Mouse (Mus musculus): ENCODE measurements at regions not wholly inside any gene's neighbourhood (a gene's known extent, or its start where the extent isn't known, plus 50 kb on each side); places are given as distances from the start of the nearest gene placed in this dataset.

GRCm38 (mm10) chr14:118371336-118371735 lies 104.6 kb downstream of the Gm9376 start:
- dilution Hi-C loops (cut with MboI; ENCODE audit: extremely low pct_ligation_motif_present, extremely low pct_unique_long_range_greater_than_20kb, low sequenced_read_pairs): no loop called here
- peak; percentile 54 for DNase-seq (ENCODE audit: extremely low read depth)
- Histone ChIP-seq H3K79me2 (replicated peaks; ENCODE audit: control insufficient read depth, extremely low read depth, insufficient read depth, poor library complexity, severe bottlenecking) (no peaks in the 10 kb centered on the region), H3K9me3 (replicated peaks; ENCODE audit: low read length) (no peaks in the 10 kb centered on the region), H3K4me1 (ENCODE audit: control insufficient read depth in 1 of 2, insufficient read depth in 2 of 2) (peaks cover 3 to 9% of the 10 kb centered on the region in 2 experiments; a peak in 3 of 4 replicates), H3K4me3 (replicated peaks in 1 of 3; ENCODE audit: low read depth in 2 of 3, low read length in 2 of 3, poor library complexity in 1 of 3) (no peak overlapping the region), H3K27ac (ENCODE audit: insufficient read depth, low read depth) (no peak overlapping the region), H3K36me3 (replicated peaks in 1 of 2; ENCODE audit: control insufficient read depth in 1 of 2, insufficient read depth in 1 of 2, low read length in 1 of 2) (no peaks in the 10 kb centered on the region), H3K9ac (ENCODE audit: insufficient read depth, low read depth) (no peak overlapping the region), H3K27me3 (replicated peaks) (no peaks in the 10 kb centered on the region), H3K4me2 (ENCODE audit: insufficient read depth, low read depth, poor library complexity, severe bottlenecking) (peak overlapping the region; percentile 2; the same call in 1 of the 2 replicates)
- TF ChIP-seq IRF4 (IDR thresholded peaks at IDR 0.05; ENCODE audit: low read depth, low read length) (peak; percentile 54; the same call in 1 of the 2 replicates), POLR2A (IDR thresholded peaks at IDR 0.05; ENCODE audit: low read depth, low read length) (no peak), ETS1 (conservative IDR thresholded peaks at IDR 0.05; ENCODE audit: low read depth, low read length) (0 out of 2 replicates have a peak, but pooled peaks have one; percentile 9), JUN (IDR thresholded peaks at IDR 0.05; ENCODE audit: insufficient read depth, low read depth, low read length) (no peak), EP300 (IDR thresholded peaks at IDR 0.05; ENCODE audit: low read length) (0 out of 2 replicates have a peak, but pooled peaks have one; percentile 33), NELFE (IDR thresholded peaks at IDR 0.05; ENCODE audit: low read depth, low read length) (no peak), MEF2A (IDR thresholded peaks at IDR 0.05; ENCODE audit: borderline replicate concordance, low read depth, low read length) (0 out of 2 replicates have a peak, but pooled peaks have one; percentile 19), RCOR1 (conservative IDR thresholded peaks at IDR 0.05; ENCODE audit: low read depth, low read length) (no peak), BHLHE40 (IDR thresholded peaks at IDR 0.05; ENCODE audit: low read depth, low read length) (0 out of 2 replicates have a peak, but pooled peaks have one; percentile 19), MXI1 (IDR thresholded peaks at IDR 0.05; ENCODE audit: low read depth, low read length) (no peak), MAFK (IDR thresholded peaks at IDR 0.05; ENCODE audit: insufficient replicate concordance, low read length) (0 out of 2 replicates have a peak, but pooled peaks have one; percentile 47)
- in situ Hi-C loops (cut with MboI; ENCODE audit: low pct_ligation_motif_present, low pct_unique_long_range_greater_than_20kb, low sequenced_read_pairs): no loop called here

- in situ Hi-C loops (cut with MboI; ENCODE audit: low pct_ligation_motif_present, low pct_unique_long_range_greater_than_20kb, low sequenced_read_pairs) (no loop called here), dilution Hi-C loops (cut with MboI; ENCODE audit: extremely low pct_ligation_motif_present, extremely low pct_unique_long_range_greater_than_20kb, low sequenced_read_pairs) (no loop called here)
- no peak overlapping the region for H3K4me2 ChIP-seq (ENCODE audit: insufficient read depth, low read depth, poor library complexity, severe bottlenecking)
- no peak for TF ChIP-seq ELF1 (IDR thresholded peaks at IDR 0.05; ENCODE audit: low read depth, low read length)
- no peak for TF ChIP-seq TBP (conservative IDR thresholded peaks at IDR 0.05; ENCODE audit: low read depth, low read length)
- no peak for TF ChIP-seq CHD1 (IDR thresholded peaks at IDR 0.05; ENCODE audit: low read depth, low read length)
- no peak for TF ChIP-seq CTCF (conservative IDR thresholded peaks at IDR 0.05 in 1 of 2, IDR thresholded peaks at IDR 0.05 in 1 of 2; ENCODE audit: low read depth in 2 of 2, low read length in 2 of 2)
- no peak for TF ChIP-seq KAT2A (IDR thresholded peaks at IDR 0.05; ENCODE audit: insufficient replicate concordance, low read length)
- no peak for TF ChIP-seq MYC (IDR thresholded peaks at IDR 0.05; ENCODE audit: low read depth, low read length)
- no peak for TF ChIP-seq MAFK (IDR thresholded peaks at IDR 0.05; ENCODE audit: insufficient replicate concordance, low read length)
- no peak for TF ChIP-seq MEF2A (IDR thresholded peaks at IDR 0.05; ENCODE audit: borderline replicate concordance, low read depth, low read length)
- no peak for TF ChIP-seq ZC3H11A (IDR thresholded peaks at IDR 0.05; ENCODE audit: low read depth, low read length)
- no peak for TF ChIP-seq RCOR1 (conservative IDR thresholded peaks at IDR 0.05; ENCODE audit: low read depth, low read length)
- no peak for TF ChIP-seq TCF12 (IDR thresholded peaks at IDR 0.05; ENCODE audit: low read depth, low read length)
- TF ChIP-seq CHD2 (IDR thresholded peaks at IDR 0.05; ENCODE audit: low read length): no peak
- TF ChIP-seq E2F4 (IDR thresholded peaks at IDR 0.05; ENCODE audit: insufficient replicate concordance, low read depth, low read length): no peak
- TF ChIP-seq ETS1 (conservative IDR thresholded peaks at IDR 0.05; ENCODE audit: low read depth, low read length): no peak
- no peak for TF ChIP-seq RAD21 (IDR thresholded peaks at IDR 0.05; ENCODE audit: low read depth, low read length)
- TF ChIP-seq MAZ (IDR thresholded peaks at IDR 0.05; ENCODE audit: low read depth, low read length): no peak
- H3K27ac ChIP-seq (ENCODE audit: insufficient read depth, low read depth): no peak overlapping the region
- no peaks in the 10 kb centered on the region for H3K36me3 ChIP-seq (replicated peaks in 1 of 2; ENCODE audit: control insufficient read depth in 1 of 2, insufficient read depth in 1 of 2, low read length in 1 of 2)
- no peaks in the 10 kb centered on the region for H3K27me3 ChIP-seq (replicated peaks)
- no peak for DNase-seq (ENCODE audit: extremely low read depth)
- H3K9me3 ChIP-seq (replicated peaks; ENCODE audit: low read length): no peaks in the 10 kb centered on the region
- no peak overlapping the region for H3K9ac ChIP-seq (ENCODE audit: insufficient read depth, low read depth)
- no peak overlapping the region for H3K4me3 ChIP-seq (replicated peaks in 1 of 3; ENCODE audit: low read depth in 2 of 3, low read length in 2 of 3, poor library complexity in 1 of 3)
- H3K79me2 ChIP-seq (replicated peaks; ENCODE audit: control insufficient read depth, extremely low read depth, insufficient read depth, poor library complexity, severe bottlenecking): no peaks in the 10 kb centered on the region
- peaks cover 3 to 9% of the 10 kb centered on the region in 2 experiments; a peak in 3 of 4 replicates for H3K4me1 ChIP-seq (ENCODE audit: control insufficient read depth in 1 of 2, insufficient read depth in 2 of 2)
Observed at GRCm38 (mm10) chr14:118374819-118375520, 108.2 kb downstream of the Gm9376 start.
